Mouse (Mus musculus) midbrain, embryonic 13.5 days (tissue): ENCODE results near the gene Chek2. TPM values are rescaled to one million over a fixed set of nuclear protein-coding genes. Genes with fewer than 3 reads are reported as not detected.
"Not testable (repeated sequence)": the region's sequence is repeated elsewhere in the genome, so short reads cannot be mapped to it uniquely, and the experiment has no call there.

ENCODE experiments used
- ATAC-seq: fragments of 200-750 bp; cut with Nextera tagmentation; 2 replicates; pipeline ENCODE4 v1.8.0; 2017; ENCODE audit warnings: mild to moderate bottlenecking, moderate TSS enrichment, moderate library complexity
- H3K27ac ChIP-seq: fragments of 300-500 bp; sonication (generic); 2 replicates; pipeline ENCODE4 v1.5.1; 2015; ENCODE audit warnings: inconsistent platforms, mild to moderate bottlenecking, moderate library complexity
- H3K27me3 ChIP-seq: fragments of 300-500 bp; sonication (generic); 2 replicates; pipeline ENCODE4 v1.6.1; 2015; ENCODE audit warnings: mild to moderate bottlenecking, inconsistent platforms
- H3K36me3 ChIP-seq: fragments of 300-500 bp; sonication (generic); 2 replicates; pipeline ENCODE4 v1.6.1; 2015; ENCODE audit warnings: mild to moderate bottlenecking, inconsistent platforms
- H3K4me1 ChIP-seq: fragments of 300-500 bp; sonication (generic); replicated peaks from 2 replicates; pipeline ENCODE4 v1.6.1; 2015; ENCODE audit warnings: inconsistent platforms
- H3K4me2 ChIP-seq: fragments of 300-500 bp; sonication (generic); replicated peaks from 2 replicates; pipeline ENCODE4 v1.6.1; 2015; ENCODE audit warnings: moderate library complexity, mild to moderate bottlenecking, inconsistent platforms
- H3K4me3 ChIP-seq: fragments of 300-500 bp; sonication (generic); replicated peaks from 2 replicates; pipeline ENCODE4 v1.5.1; 2015; ENCODE audit warnings: mild to moderate bottlenecking, inconsistent platforms
- H3K9ac ChIP-seq: fragments of 300-500 bp; sonication (generic); replicated peaks from 2 replicates; pipeline ENCODE4 v1.6.1; 2015; ENCODE audit warnings: mild to moderate bottlenecking, inconsistent platforms
- H3K9me3 ChIP-seq: fragments of 300-500 bp; sonication (generic); 2 replicates; pipeline ENCODE4 v1.6.1; 2016; ENCODE audit warnings: mild to moderate bottlenecking, inconsistent platforms
- WGBS: fragments of 180-500 bp; shearing (Covaris S2); methylation state at CpG from one replicate; pipeline ENCODE4 v1.1.7; 2015; 5-methylcytosine and 5-hydroxymethylcytosine counted together
- polyA plus RNA-seq: library from polyadenylated mRNA; unstranded; fragments of >200 nt; fragmentation: Nextera tagmentation; extraction: Ambion mirVana; gene quantifications from 2 replicates; pipeline ENCODE4 v1.2.1, GENCODE M21; 2015

The Chek2 gene
- polyA plus RNA-seq, 1 experiment from 2014 or later: 13.8 TPM

- peak overlapping the region; percentile 90 for H3K27ac ChIP-seq
- peaks cover 17% of the 10 kb centered on the region for H3K36me3 ChIP-seq
- H3K4me2 ChIP-seq: peak overlapping the region; percentile 98
- peaks cover 49% of the 10 kb centered on the region for H3K4me1 ChIP-seq
- H3K9ac ChIP-seq: peak overlapping the region; percentile 98
- 2% methylated on average over 27 of the region's 27 CpGs for WGBS
- H3K27me3 ChIP-seq: no peaks in the 10 kb centered on the region
- peak overlapping the region; percentile 94 for H3K4me3 ChIP-seq
- ATAC-seq: no peak
- no peaks in the 10 kb centered on the region for H3K9me3 ChIP-seq
Observed at GRCm38 (mm10) chr5:110808821-110809666, 30.7 kb upstream of the Chek2 start.

- WGBS: under 1% methylated on average over 68 of the region's 80 CpGs
Observed at GRCm38 (mm10) chr5:110809667-110810325, 30.0 kb upstream of the Chek2 start, which contains the start of gene Ulk1. Gene Ulk1 (minus strand): TSS chr5:110810097.

GRCm38 (mm10) chr5:110824421-110824820 is 15.4 kb upstream of the Chek2 start:
- Histone ChIP-seq H3K4me1 (no peaks in the 10 kb centered on the region), H3K9ac (no peak overlapping the region), H3K36me3 (no peaks in the 10 kb centered on the region), H3K4me3 (no peak overlapping the region), H3K27me3 (no peaks in the 10 kb centered on the region), H3K4me2 (no peak overlapping the region), H3K27ac (no peak overlapping the region), H3K9me3 (no peaks in the 10 kb centered on the region)
- ATAC-seq: no peak
- WGBS: 89% methylated on average over 4 of the region's 4 CpGs

More at GRCm38 (mm10) chr5:110809667-110810325, 30.0 kb upstream of the Chek2 start, which contains the start of gene Ulk1:
- H3K9ac ChIP-seq: peak within 1 kb of the TSS; percentile 98
- peak within 1 kb of the TSS; percentile 90 for H3K27ac ChIP-seq
- H3K4me1 ChIP-seq: peaks cover 44% of the 10 kb centered on the region
- peak; percentile 94 for ATAC-seq
- peak within 1 kb of the TSS; percentile 94 for H3K4me3 ChIP-seq
- H3K27me3 ChIP-seq: no peaks in the 10 kb centered on the region
- no peaks in the 10 kb centered on the region for H3K9me3 ChIP-seq
- peaks cover 11% of the 10 kb centered on the region; the same call in 1 of the 2 replicates for H3K36me3 ChIP-seq
- H3K4me2 ChIP-seq: peak within 1 kb of the TSS; percentile 98

- ATAC-seq: no peak
- H3K4me2 ChIP-seq: no peak overlapping the region
- WGBS: 92% methylated on average over 8 of the region's 8 CpGs
Observed at GRCm38 (mm10) chr5:110826781-110827495, 12.8 kb upstream of the Chek2 start.

GRCm38 (mm10) chr5:110827576-110827975 is 12.2 kb upstream of the Chek2 start:
- ATAC-seq: no peak
- Histone ChIP-seq H3K4me3 (no peak overlapping the region), H3K36me3 (no peaks in the 10 kb centered on the region), H3K4me2 (no peak overlapping the region), H3K9ac (no peak overlapping the region), H3K9me3 (no peaks in the 10 kb centered on the region), H3K27ac (no peak overlapping the region), H3K27me3 (no peaks in the 10 kb centered on the region), H3K4me1 (no peaks in the 10 kb centered on the region)
- 95% methylated on average over 5 of the region's 5 CpGs for WGBS

More at GRCm38 (mm10) chr5:110826781-110827495, 12.8 kb upstream of the Chek2 start:
- Histone ChIP-seq H3K27me3 (no peaks in the 10 kb centered on the region), H3K4me3 (no peak overlapping the region), H3K9me3 (no peaks in the 10 kb centered on the region), H3K27ac (no peak overlapping the region), H3K9ac (no peak overlapping the region), H3K4me1 (no peaks in the 10 kb centered on the region), H3K36me3 (no peaks in the 10 kb centered on the region)

- Histone ChIP-seq H3K4me3 (no peak overlapping the region), H3K9ac (no peak overlapping the region), H3K4me1 (no peaks in the 10 kb centered on the region), H3K4me2 (no peak overlapping the region), H3K36me3 (no peaks in the 10 kb centered on the region), H3K27me3 (no peaks in the 10 kb centered on the region), H3K9me3 (no peaks in the 10 kb centered on the region), H3K27ac (no peak overlapping the region)
- 92% methylated on average over 5 of the region's 5 CpGs for WGBS
- ATAC-seq: no peak
Observed at GRCm38 (mm10) chr5:110831036-110831720, 8.6 kb upstream of the Chek2 start.

- H3K27me3 ChIP-seq: no peaks in the 10 kb centered on the region
- no peak overlapping the region for H3K27ac ChIP-seq
- H3K9ac ChIP-seq: no peak overlapping the region
- H3K4me3 ChIP-seq: no peak overlapping the region
- no peaks in the 10 kb centered on the region for H3K36me3 ChIP-seq
- no peak for ATAC-seq
- 36% methylated on average over 3 of the region's 3 CpGs for WGBS
- no peak overlapping the region for H3K4me2 ChIP-seq
- H3K4me1 ChIP-seq: peaks cover 16% of the 10 kb centered on the region
- H3K9me3 ChIP-seq: no peaks in the 10 kb centered on the region
Observed at GRCm38 (mm10) chr5:110835959-110836358, 3.8 kb upstream of the Chek2 start.

GRCm38 (mm10) chr5:110838016-110838415 is 1.8 kb upstream of the Chek2 start:
- H3K9me3 ChIP-seq, H3K9ac ChIP-seq, H3K4me3 ChIP-seq, H3K27ac ChIP-seq, ATAC-seq, H3K36me3 ChIP-seq, H3K4me2 ChIP-seq, H3K27me3 ChIP-seq: not testable (repeated sequence)
- 95% methylated on average over 5 of the region's 5 CpGs for WGBS
- peaks cover 16% of the 10 kb centered on the region for H3K4me1 ChIP-seq

GRCm38 (mm10) chr5:110839038-110839677 is 621 bp upstream of the Chek2 start:
- ATAC-seq: no peak; the same call in 1 of the 2 replicates
- Histone ChIP-seq H3K4me3 (peak overlapping the region; percentile 59), H3K27me3 (no peaks in the 10 kb centered on the region), H3K4me1 (peaks cover 16% of the 10 kb centered on the region), H3K27ac (peak overlapping the region; percentile 73), H3K4me2 (peak overlapping the region; percentile 67), H3K9me3 (no peaks in the 10 kb centered on the region), H3K9ac (peak overlapping the region; percentile 73), H3K36me3 (no peaks in the 10 kb centered on the region)
- WGBS: 9% methylated on average over 28 of the region's 28 CpGs

GRCm38 (mm10) chr5:110840465-110840864 is 686 bp downstream of the Chek2 start:
- peak overlapping the region; percentile 59 for H3K4me3 ChIP-seq
- WGBS: 10% methylated on average over 4 of the region's 4 CpGs
- ATAC-seq: no peak
- H3K4me1 ChIP-seq: peaks cover 16% of the 10 kb centered on the region
- peak overlapping the region; percentile 75 for H3K4me2 ChIP-seq
- no peaks in the 10 kb centered on the region for H3K27me3 ChIP-seq
- H3K27ac ChIP-seq: no peak overlapping the region
- H3K36me3 ChIP-seq: peaks cover 6% of the 10 kb centered on the region; the same call in 1 of the 2 replicates
- no peaks in the 10 kb centered on the region for H3K9me3 ChIP-seq
- H3K9ac ChIP-seq: peak overlapping the region; percentile 55
